In the genomic region with DNA sequence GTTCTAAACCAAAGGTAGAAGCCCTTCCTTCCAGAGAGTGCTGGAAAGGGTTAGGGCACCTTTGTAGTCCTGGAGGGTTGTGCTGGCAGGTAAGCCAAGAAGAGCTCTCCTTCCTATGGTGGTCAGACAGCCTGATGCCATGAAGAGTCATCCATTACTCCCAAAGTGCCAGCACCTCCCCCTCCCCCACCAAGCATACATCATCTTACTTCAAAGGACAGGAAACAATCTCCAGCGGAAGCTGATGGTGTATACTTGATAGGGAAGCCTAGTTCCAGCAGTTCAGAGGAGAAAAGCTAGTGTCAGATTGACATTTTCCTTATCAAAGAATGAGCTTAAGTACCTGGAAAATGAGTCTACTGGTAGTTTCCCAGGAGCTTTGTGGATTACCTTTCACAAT, we compare ENCODE assay signal across 8 mouse cellular contexts. TPM values are rescaled to one million over a fixed set of nuclear protein-coding genes. Genes with fewer than 3 reads are reported as not detected.
DNase-seq lines count a peak whose midpoint lies in the region; ATAC-seq and TF ChIP-seq lines count a peak whose summit lies in the region.

No protein-coding gene starts in this region.

- no peak for TF ChIP-seq POLR2A in bone marrow macrophage, adult 2 months (IDR thresholded peaks at IDR 0.05; ENCODE audit: borderline replicate concordance, low read depth, low read length)

- no peaks in the 10 kb centered on the region for H3K9me3 ChIP-seq in hindbrain, postnatal 0 days (ENCODE audit: low read length)

- peaks cover 8% of the 10 kb centered on the region for H3K4me1 ChIP-seq in bone marrow macrophage, adult 2 months (ENCODE audit: control insufficient read depth, insufficient read depth, low read length)
- peaks cover 34% of the 10 kb centered on the region for H3K4me1 ChIP-seq in hindbrain, postnatal 0 days (ENCODE audit: insufficient read depth, low read length)

- H3K27ac ChIP-seq in gastrocnemius, adult 2 months, result peak overlapping the region; percentile 4; the same call in 1 of the 2 replicates
- no peak overlapping the region for H3K27ac ChIP-seq in bone marrow macrophage, adult 2 months (ENCODE audit: insufficient read depth, low read depth, low read length)
- no peak overlapping the region for H3K27ac ChIP-seq in hindbrain, postnatal 0 days

- WGBS in hindbrain, postnatal 0 days, result 43% methylated on average over 1 of the region's 1 CpGs

- ATAC-seq in hindbrain, postnatal 0 days, result no peak
- ATAC-seq in inflammation-experienced regulatory T-cells, adult 6 months, result no peak

- DNase-seq in gastrocnemius, adult 2 months, result no peak
- no peak for DNase-seq in gastrocnemius, postnatal 10 days
- DNase-seq in hindbrain, postnatal 0 days (ENCODE audit: low spot score), result no peak
- peak; percentile 65 for DNase-seq in lung, postnatal 36 days
- DNase-seq in layer of hippocampus, adult 8-10 months (ENCODE audit: low spot score in 2 of 2), result no peak
- no peak for DNase-seq in urinary bladder, postnatal 10 days (ENCODE audit: low spot score)

- no peak overlapping the region for H3K9ac ChIP-seq in hindbrain, postnatal 0 days (replicated peaks; ENCODE audit: low read length)

- H3K27me3 ChIP-seq in hindbrain, postnatal 0 days (ENCODE audit: insufficient read depth, low read length), result no peaks in the 10 kb centered on the region

- H3K36me3 ChIP-seq in hindbrain, postnatal 0 days (ENCODE audit: insufficient read depth, low read length), result 0 out of 2 replicates have a peak, but pooled peaks cover 6% of the 10 kb centered on the region

- H3K4me2 ChIP-seq in hindbrain, postnatal 0 days (ENCODE audit: low read depth, low read length), result peak overlapping the region; percentile 91

- peak overlapping the region; percentile 88 for H3K4me3 ChIP-seq in gastrocnemius, adult 2 months
- H3K4me3 ChIP-seq in bone marrow macrophage, adult 2 months (ENCODE audit: insufficient read depth, low read length), result peak overlapping the region; percentile 16; the same call in 1 of the 2 replicates
- peak overlapping the region; percentile 14; the same call in 1 of the 2 replicates for H3K4me3 ChIP-seq in hindbrain, postnatal 0 days (ENCODE audit: low read length)

- intact Hi-C loops in gastrocnemius, adult 2 months (cut with DNase I), result no loop called here

- no peak for TF ChIP-seq CTCF in gastrocnemius, adult 2 months (IDR thresholded peaks at IDR 0.05)
- no peak for TF ChIP-seq CTCF in bone marrow macrophage, adult 2 months (IDR thresholded peaks at IDR 0.05; ENCODE audit: low read depth, low read length)
- TF ChIP-seq CTCF in hindbrain, postnatal 0 days (IDR thresholded peaks at IDR 0.05; ENCODE audit: low read depth), result no peak

RNA-seq across cellular contexts. Expression of a gene that starts 3.4 kb away (rescaled TPM):
- total RNA-seq in gastrocnemius, adult 2 months (2021), result 10 to 100 TPM; 21.1 to 24.7 TPM
- total RNA-seq in gastrocnemius, postnatal 10 days (2021), result 10 to 100 TPM; 26.8 to 29.9 TPM
- polyA plus RNA-seq in bone marrow macrophage, adult 2 months (2012; ENCODE audit: insufficient read depth, insufficient read length, missing spikeins), result 10.3 and 12.0 TPM in 2 replicates
- total RNA-seq in hindbrain, postnatal 0 days (2014; rRNA removed), result 73.1 and 81.4 TPM in 2 replicates
- polyA plus RNA-seq in hindbrain, postnatal 0 days (2015; fragmentation: Nextera tagmentation; extraction: Ambion mirVana), result 34.4 and 36.0 TPM in 2 replicates
- polyA plus RNA-seq in inflammation-experienced regulatory T-cells, adult 6 months (2017; shearing (Covaris generic)), result 1 to 10 TPM; 5.0 to 9.3 (median 8.6) TPM
- total RNA-seq in layer of hippocampus, adult 8-10 months (2022), result 10 to 100 TPM; 70.6 to 89.2 (median 80.9) TPM

RNA-seq across cellular contexts. Expression of a gene that starts 3.6 kb away (rescaled TPM):
- total RNA-seq in gastrocnemius, adult 2 months (2021), result 1 to 10 TPM; 5.1 to 6.4 TPM
- total RNA-seq in gastrocnemius, postnatal 10 days (2021), result 10 to 100 TPM; 11.1 to 17.8 TPM
- 14.8 and 20.1 TPM in 2 replicates for polyA plus RNA-seq in bone marrow macrophage, adult 2 months (2012; ENCODE audit: insufficient read depth, insufficient read length, missing spikeins)
- total RNA-seq in hindbrain, postnatal 0 days (2014; rRNA removed), result 16.1 and 24.0 TPM in 2 replicates
- 16.0 and 19.4 TPM in 2 replicates for polyA plus RNA-seq in hindbrain, postnatal 0 days (2015; fragmentation: Nextera tagmentation; extraction: Ambion mirVana)
- 10 to 100 TPM in 2 of 3 experiments, 1 to 10 TPM in 1; 8.7 to 27.4 (median 14.4) TPM for polyA plus RNA-seq in inflammation-experienced regulatory T-cells, adult 6 months (2017; shearing (Covaris generic))
- total RNA-seq in layer of hippocampus, adult 8-10 months (2022), result 10 to 100 TPM; 13.5 to 18.4 (median 15.3) TPM

RNA-seq across cellular contexts. Expression of a gene that starts 36.4 kb away (rescaled TPM):
- not detected for total RNA-seq in gastrocnemius, adult 2 months (2021)
- under 1 TPM; 0.49 to 0.52 TPM for total RNA-seq in gastrocnemius, postnatal 10 days (2021)
- polyA plus RNA-seq in bone marrow macrophage, adult 2 months (2012; ENCODE audit: insufficient read depth, insufficient read length, missing spikeins), result 0.11 TPM in 1 of 2 replicates, not detected in the other
- total RNA-seq in hindbrain, postnatal 0 days (2014; rRNA removed), result 42.8 and 49.0 TPM in 2 replicates
- 12.6 and 13.1 TPM in 2 replicates for polyA plus RNA-seq in hindbrain, postnatal 0 days (2015; fragmentation: Nextera tagmentation; extraction: Ambion mirVana)
- not detected for polyA plus RNA-seq in inflammation-experienced regulatory T-cells, adult 6 months (2017; shearing (Covaris generic))
- total RNA-seq in layer of hippocampus, adult 8-10 months (2022), result 100 to 1,000 TPM; 194 to 269 (median 224) TPM

Comparison
In these comparisons a context has a peak if more than half of its experiments do, and no peak if none do; other contexts are left out.
1. H3K4me3 ChIP-seq: peak in every context shown above with its lines; median percentile 88 in gastrocnemius, adult 2 months; 16 in bone marrow macrophage, adult 2 months; 14 in hindbrain, postnatal 0 days.
2. RNA of a gene that starts 36.4 kb away (total RNA-seq): 194 to 269 TPM in layer of hippocampus, adult 8-10 months and 42.8 to 49.0 TPM in hindbrain, postnatal 0 days; 0.49 to 0.52 TPM in gastrocnemius, postnatal 10 days and not detected in gastrocnemius, adult 2 months; every median in the first group is over 10 times any median in the second.